Mouse (Mus musculus): ENCODE data around the gene 4931408C20Rik.

Gene 4931408C20Rik

GRCm38 (mm10) chr1:26686842-26687760 lies at the start of gene 4931408C20Rik:
Gene 4931408C20Rik (minus strand): TSS chr1:26687460.
- CTCF ChIA-PET = interaction anchor here (0.7 kb wide), 1 partner anchor 8 kb away, joined by 3 read pairs; no protein-coding TSS in a partner anchor

- CTCF ChIA-PET = interaction anchor here (0.7 kb wide), 1 partner anchor 7 kb away, joined by 3 read pairs; no protein-coding TSS in a partner anchor
Measured at GRCm38 (mm10) chr1:26687926-26688325, 666 bp upstream of the 4931408C20Rik start.

- CTCF ChIA-PET = no interaction called here
Measured at GRCm38 (mm10) chr1:26685952-26686693, 1.1 kb downstream of the 4931408C20Rik start.

GRCm38 (mm10) chr1:26685383-26685782 lies 1.9 kb downstream of the 4931408C20Rik start:
- CTCF ChIA-PET = no interaction called here

GRCm38 (mm10) chr1:26649704-26650388 lies 37.4 kb downstream of the 4931408C20Rik start:
- CTCF ChIA-PET = no interaction called here

- CTCF ChIA-PET = no interaction called here
Measured at GRCm38 (mm10) chr1:26636051-26636450, 51.2 kb downstream of the 4931408C20Rik start.
